Mouse (Mus musculus): ENCODE data around the gene Emb.

DNA sequence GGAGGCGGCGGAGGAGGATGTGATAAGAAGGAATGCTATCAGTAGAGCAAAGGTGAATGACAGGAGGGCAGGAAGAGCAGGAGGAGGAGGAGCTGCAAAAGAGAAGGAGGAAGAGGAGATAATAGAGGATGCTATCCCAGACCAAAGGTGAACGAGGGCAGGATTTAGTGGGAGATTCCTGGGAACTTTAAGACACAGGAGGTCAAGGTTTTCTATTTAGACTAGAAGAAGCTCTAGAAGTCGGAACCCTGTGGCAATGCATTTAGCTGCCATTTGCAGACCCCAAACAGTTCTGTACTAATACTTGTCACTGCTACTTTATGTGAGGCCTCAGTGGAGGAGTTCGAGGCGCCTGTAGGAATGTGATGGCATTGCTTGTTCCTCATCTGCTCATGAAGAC, at the start of gene Emb:
- TF ChIP-seq FLI1 (IDR thresholded peaks at IDR 0.05; ENCODE audit: low read length) (no peak), GATA1 (IDR thresholded peaks at IDR 0.05; ENCODE audit: borderline replicate concordance, low read length) (no peak)
